Mouse (Mus musculus) myocyte (in vitro differentiated cells): Measurements from ENCODE around the gene Homer3. TPM values are rescaled to one million over a fixed set of nuclear protein-coding genes. Genes with fewer than 3 reads are reported as not detected.

Experiments used
- H3K27me3 ChIP-seq: one replicate; pipeline ENCODE4 v1.6.1; 2011; ENCODE audit not compliant: control insufficient read depth, insufficient read depth, insufficient read length
- H3K36me3 ChIP-seq: one replicate; pipeline ENCODE4 v1.6.1; 2011; ENCODE audit not compliant: control insufficient read depth, insufficient read depth
- H3K4me2 ChIP-seq: one replicate; pipeline ENCODE4 v1.6.1; 2011; ENCODE audit warnings: low read depth, control low read depth
- H3K4me3 ChIP-seq: one replicate; pipeline ENCODE4 v1.5.1; 2011; ENCODE audit warnings: mild to moderate bottlenecking, control low read depth, moderate library complexity
- H3K79me2 ChIP-seq: one replicate; pipeline ENCODE4 v1.6.1; 2011; ENCODE audit not compliant: control insufficient read depth, insufficient read depth
- H3ac ChIP-seq: one replicate; pipeline ENCODE4 v1.6.1; 2011; ENCODE audit not compliant: control insufficient read depth, insufficient read length
- CEBPB ChIP-seq: IDR thresholded peaks from 2 replicates; pipeline ENCODE4 v1.6.1; 2011; ENCODE audit warnings: mild to moderate bottlenecking, moderate library complexity; ENCODE audit not compliant: poor library complexity, insufficient read depth, severe bottlenecking
- E2F4 ChIP-seq: IDR thresholded peaks from one replicate; pipeline ENCODE4 v1.6.1; 2011; ENCODE audit warnings: mild to moderate bottlenecking, control low read depth, moderate library complexity; ENCODE audit not compliant: insufficient read depth
- MAX ChIP-seq: IDR thresholded peaks from one replicate; pipeline ENCODE4 v1.6.1; 2011; ENCODE audit warnings: low read depth, mild to moderate bottlenecking, control low read depth
- MYOD1 ChIP-seq, 3 experiments: IDR thresholded peaks; one replicate each; pipeline ENCODE4 v1.6.1; 2011; ENCODE audit warnings: control low read depth in 2 of 3, low read depth in 2 of 3, mild to moderate bottlenecking in 2 of 3, moderate library complexity in 1 of 3; ENCODE audit not compliant: insufficient read length in 2 of 3, control insufficient read depth in 1 of 3
- MYOG ChIP-seq, 3 experiments: IDR thresholded peaks; one replicate each; pipeline ENCODE4 v1.6.1; 2011; ENCODE audit warnings: control low read depth in 2 of 3, low read depth in 2 of 3, mild to moderate bottlenecking in 2 of 3; ENCODE audit not compliant: insufficient read length in 2 of 3, control insufficient read depth in 1 of 3, insufficient read depth in 1 of 3
- POLR2A ChIP-seq: IDR thresholded peaks from one replicate; pipeline ENCODE4 v1.6.1; 2011; ENCODE audit warnings: low read depth, mild to moderate bottlenecking, control low read depth, moderate library complexity; ENCODE audit not compliant: insufficient read length
- POLR2AphosphoS2 ChIP-seq: IDR thresholded peaks from one replicate; pipeline ENCODE4 v1.6.1; 2011; ENCODE audit warnings: low read depth, control low read depth; ENCODE audit not compliant: insufficient read length
- REST ChIP-seq: IDR thresholded peaks from one replicate; pipeline ENCODE4 v1.6.1; 2011; ENCODE audit warnings: mild to moderate bottlenecking, control low read depth, moderate library complexity; ENCODE audit not compliant: insufficient read depth, insufficient read length
- SRF ChIP-seq: IDR thresholded peaks from one replicate; pipeline ENCODE4 v1.6.1; 2011; ENCODE audit warnings: low read depth; ENCODE audit not compliant: control insufficient read depth, insufficient read length
- TCF12 ChIP-seq: IDR thresholded peaks from one replicate; pipeline ENCODE4 v1.6.1; 2011; ENCODE audit warnings: mild to moderate bottlenecking, control low read depth; ENCODE audit not compliant: poor library complexity, insufficient read depth, severe bottlenecking
- TCF3 ChIP-seq: IDR thresholded peaks from one replicate; pipeline ENCODE4 v1.6.1; 2011; ENCODE audit warnings: low read depth, control low read depth; ENCODE audit not compliant: insufficient read length
- USF1 ChIP-seq: IDR thresholded peaks from one replicate; pipeline ENCODE4 v1.6.1; 2011; ENCODE audit warnings: low read depth, mild to moderate bottlenecking, control low read depth, moderate library complexity
- polyA plus RNA-seq: library from polyadenylated mRNA; unstranded; fragments of >200 nt; fragmentation: generic; extraction: Trizol; gene quantifications from one replicate; pipeline ENCODE4 v1.2.1, GENCODE M21; 2012; ENCODE audit warnings: missing spikeins

The Homer3 gene
- polyA plus RNA-seq, 1 experiment: 43.6 TPM

- no peak for TF ChIP-seq TCF12
- peak in 1 of 3 experiments; percentile 35 for TF ChIP-seq MYOD1 (IDR thresholded peaks at IDR 0.05; ENCODE audit: control insufficient read depth in 1 of 3, insufficient read length in 2 of 3, low read depth in 2 of 3)
- Histone ChIP-seq H3K4me2 (no peak overlapping the region), H3K4me3 (no peak overlapping the region), H3K79me2 (no peaks in the 10 kb centered on the region), H3K27me3 (no peaks in the 10 kb centered on the region), H3K36me3 (no peaks in the 10 kb centered on the region), H3ac (no peak overlapping the region)
These were observed 9.7 kb upstream of the Homer3 start for GRCm38 (mm10) chr8:70272949-70273348.

- Histone ChIP-seq H3K4me2 (no peak overlapping the region), H3K27me3 (no peaks in the 10 kb centered on the region), H3ac (no peak overlapping the region), H3K36me3 (no peaks in the 10 kb centered on the region), H3K79me2 (no peaks in the 10 kb centered on the region), H3K4me3 (no peak overlapping the region)
- no peak for TF ChIP-seq POLR2AphosphoS2
These were observed 8.3 kb upstream of the Homer3 start for GRCm38 (mm10) chr8:70274350-70274749.

GRCm38 (mm10) chr8:70276476-70276875 lies 6.2 kb upstream of the Homer3 start:
- Histone ChIP-seq H3K36me3 (no peaks in the 10 kb centered on the region), H3K4me3 (no peak overlapping the region), H3K4me2 (no peak overlapping the region), H3K79me2 (no peaks in the 10 kb centered on the region), H3K27me3 (no peaks in the 10 kb centered on the region), H3ac (no peak overlapping the region)
- TF ChIP-seq MYOG (IDR thresholded peaks at IDR 0.05; ENCODE audit: control insufficient read depth in 1 of 3, insufficient read depth in 1 of 3, insufficient read length in 2 of 3, low read depth in 2 of 3): no peak
- no peak for TF ChIP-seq CEBPB
- TF ChIP-seq E2F4: no peak
- no peak for TF ChIP-seq TCF3
- TF ChIP-seq POLR2AphosphoS2: no peak
- TF ChIP-seq USF1: no peak
- TF ChIP-seq MAX: no peak
- no peak for TF ChIP-seq POLR2A
- no peak for TF ChIP-seq MYOD1 (IDR thresholded peaks at IDR 0.05; ENCODE audit: control insufficient read depth in 1 of 3, insufficient read length in 2 of 3, low read depth in 2 of 3)
- no peak for TF ChIP-seq REST
- TF ChIP-seq SRF: no peak

- Histone ChIP-seq H3K79me2 (no peaks in the 10 kb centered on the region), H3K4me3 (no peak overlapping the region)
- TF ChIP-seq MYOD1 (IDR thresholded peaks at IDR 0.05; ENCODE audit: control insufficient read depth in 1 of 3, insufficient read length in 2 of 3, low read depth in 2 of 3): no peak
- TF ChIP-seq TCF3: no peak
- TF ChIP-seq POLR2AphosphoS2: no peak
- no peak for TF ChIP-seq SRF
- no peak for TF ChIP-seq MYOG (IDR thresholded peaks at IDR 0.05; ENCODE audit: control insufficient read depth in 1 of 3, insufficient read depth in 1 of 3, insufficient read length in 2 of 3, low read depth in 2 of 3)
- TF ChIP-seq CEBPB: no peak
- no peak for TF ChIP-seq TCF12
- TF ChIP-seq POLR2A: no peak
- TF ChIP-seq USF1: no peak
- TF ChIP-seq REST: no peak
These were observed 4.5 kb upstream of the Homer3 start for GRCm38 (mm10) chr8:70278175-70278574.

GRCm38 (mm10) chr8:70279266-70279665 lies 3.4 kb upstream of the Homer3 start:
- Histone ChIP-seq H3K27me3 (no peaks in the 10 kb centered on the region), H3K4me2 (no peak overlapping the region), H3K36me3 (no peaks in the 10 kb centered on the region), H3K4me3 (no peak overlapping the region), H3K79me2 (peaks cover 8% of the 10 kb centered on the region), H3ac (no peak overlapping the region)
- no peak for TF ChIP-seq CEBPB
- TF ChIP-seq SRF: no peak
- no peak for TF ChIP-seq REST
- no peak for TF ChIP-seq USF1
- TF ChIP-seq POLR2A: no peak
- no peak for TF ChIP-seq MAX
- TF ChIP-seq TCF3: no peak
- no peak for TF ChIP-seq POLR2AphosphoS2

More at GRCm38 (mm10) chr8:70278175-70278574, 4.5 kb upstream of the Homer3 start:
- Histone ChIP-seq H3K27me3 (no peaks in the 10 kb centered on the region), H3ac (no peak overlapping the region), H3K36me3 (no peaks in the 10 kb centered on the region), H3K4me2 (peak overlapping the region; percentile 18)

- Histone ChIP-seq H3K4me3 (no peak overlapping the region), H3K4me2 (no peak overlapping the region), H3ac (no peak overlapping the region), H3K79me2 (peaks cover 9% of the 10 kb centered on the region), H3K27me3 (no peaks in the 10 kb centered on the region), H3K36me3 (no peaks in the 10 kb centered on the region)
- TF ChIP-seq POLR2AphosphoS2 (no peak), POLR2A (no peak), TCF3 (no peak), REST (no peak), MAX (no peak), TCF12 (no peak), USF1 (no peak), MYOG (IDR thresholded peaks at IDR 0.05; ENCODE audit: control insufficient read depth in 1 of 3, insufficient read depth in 1 of 3, insufficient read length in 2 of 3, low read depth in 2 of 3) (no peak), CEBPB (no peak), E2F4 (no peak)
These were observed 1.6 kb upstream of the Homer3 start for GRCm38 (mm10) chr8:70281001-70281400.
